Mouse (Mus musculus): ENCODE measurements around the gene Tmcc1. TPM values are rescaled to one million over a fixed set of nuclear protein-coding genes. Genes with fewer than 3 reads are reported as not detected.

Tmcc1 gene
- polyA plus RNA-seq, 1 experiment, result 0.58 TPM

DNA sequence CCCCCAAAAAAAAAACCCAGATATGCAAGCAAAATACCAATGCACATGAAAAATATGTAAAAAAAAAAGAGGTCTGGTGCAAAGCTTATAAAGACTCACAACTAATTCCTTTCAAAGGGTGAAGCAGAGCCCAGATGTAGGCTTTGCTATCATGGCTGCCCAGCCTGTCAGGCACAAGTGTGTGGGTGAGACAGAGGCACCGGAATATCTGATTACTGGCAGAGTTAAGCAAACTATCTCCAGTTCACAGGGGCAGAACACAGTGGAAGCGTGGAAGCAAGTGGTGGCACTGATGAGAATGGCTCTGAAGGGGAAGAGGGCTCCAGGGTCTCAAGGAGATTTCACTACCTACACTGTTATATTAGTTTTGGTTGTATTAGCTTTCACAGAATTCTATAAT is 155.1 kb downstream of the Tmcc1 start:
- TF ChIP-seq GATA1 (IDR thresholded peaks at IDR 0.05; ENCODE audit: borderline replicate concordance, low read length) (no peak), FLI1 (IDR thresholded peaks at IDR 0.05; ENCODE audit: low read length) (no peak)
- peaks cover 18% of the 10 kb centered on the region for H3K36me3 ChIP-seq (replicated peaks; ENCODE audit: low read length)
- no peaks in the 10 kb centered on the region for H3K27me3 ChIP-seq (replicated peaks)

DNA sequence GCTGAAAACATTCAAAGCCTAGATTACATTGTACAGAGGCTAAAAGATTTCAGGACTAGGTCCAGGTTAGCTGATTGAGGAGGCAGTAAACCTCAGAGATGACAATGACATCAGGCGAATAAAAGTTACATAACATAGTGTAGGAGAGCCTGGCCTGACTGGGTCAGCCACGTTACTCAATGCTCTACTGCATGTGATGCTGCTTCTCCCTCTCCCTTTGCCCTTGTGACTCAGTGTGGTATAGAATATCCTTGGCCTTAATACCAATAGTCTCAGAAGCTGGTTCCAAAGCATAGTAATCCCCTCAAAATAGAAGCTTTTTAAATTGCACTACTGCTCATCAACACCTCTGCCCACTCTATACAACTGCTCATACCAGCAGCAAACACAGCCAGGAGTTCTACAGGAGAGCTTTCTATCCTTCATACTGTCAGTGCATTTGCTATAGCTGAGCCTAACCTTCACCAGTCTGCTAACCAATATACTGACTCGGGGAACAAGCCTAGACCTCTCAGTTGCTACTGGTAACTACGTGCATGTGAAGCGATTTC is 155.9 kb downstream of the Tmcc1 start:
- Histone ChIP-seq H3K4me3 (replicated peaks) (no peak overlapping the region), H3K27me3 (replicated peaks) (no peaks in the 10 kb centered on the region), H3K36me3 (replicated peaks; ENCODE audit: low read length) (peaks cover 13% of the 10 kb centered on the region), H3K9me3 (no peaks in the 10 kb centered on the region), H3K4me1 (peaks cover 15% of the 10 kb centered on the region)
- TF ChIP-seq FLI1 (IDR thresholded peaks at IDR 0.05; ENCODE audit: low read length), result no peak

More for the DNA sequence above, 155.1 kb downstream of the Tmcc1 start:
- Histone ChIP-seq H3K4me1 (peaks cover 15% of the 10 kb centered on the region), H3K9me3 (peaks cover 3% of the 10 kb centered on the region), H3K4me3 (replicated peaks) (no peak overlapping the region)

DNA sequence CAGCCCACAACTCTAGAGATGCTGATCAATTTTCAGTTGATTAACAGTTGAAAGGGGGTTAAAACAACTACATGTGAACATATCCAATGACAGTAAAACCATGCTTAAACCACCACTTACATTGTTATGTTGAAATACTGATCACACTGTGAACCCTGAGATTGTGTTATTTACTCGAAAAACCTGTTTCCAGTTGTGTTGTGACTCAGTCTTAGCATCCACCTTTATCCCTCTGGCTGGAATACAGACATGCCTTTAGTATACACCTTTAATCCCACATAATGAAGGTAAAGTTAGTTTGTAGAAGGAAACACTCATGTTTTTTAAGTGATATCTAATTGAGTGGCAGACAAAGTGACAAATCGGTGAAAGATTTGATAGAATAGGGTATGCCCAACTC is 156.7 kb downstream of the Tmcc1 start:
- H3K9me3 ChIP-seq, result no peaks in the 10 kb centered on the region
- no peaks in the 10 kb centered on the region for H3K27me3 ChIP-seq (replicated peaks)
- TF ChIP-seq FLI1 (IDR thresholded peaks at IDR 0.05; ENCODE audit: low read length) (no peak), GATA1 (IDR thresholded peaks at IDR 0.05; ENCODE audit: borderline replicate concordance, low read length) (no peak)
- H3K4me3 ChIP-seq (replicated peaks), result no peak overlapping the region
- H3K4me1 ChIP-seq, result peaks cover 15% of the 10 kb centered on the region
- peaks cover 10% of the 10 kb centered on the region for H3K36me3 ChIP-seq (replicated peaks; ENCODE audit: low read length)

DNA sequence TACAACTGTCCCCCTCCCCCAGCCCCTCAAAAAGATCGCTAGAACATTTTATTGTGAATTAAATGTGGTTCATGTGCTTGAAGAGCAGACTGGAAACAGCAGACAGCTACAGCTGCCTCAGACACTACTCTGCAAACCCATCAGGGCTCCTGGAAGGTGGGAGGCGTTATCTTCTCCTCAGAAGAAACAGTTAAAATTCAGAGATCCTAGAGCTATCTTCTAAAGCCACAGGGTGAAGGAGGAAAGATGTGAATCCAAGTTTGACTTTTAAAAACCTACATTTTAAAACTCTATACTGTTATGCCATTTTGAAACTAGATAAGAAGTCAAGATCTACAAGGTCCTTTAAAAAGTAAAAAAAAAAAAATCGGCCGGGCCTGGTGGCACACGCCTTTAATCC is 162.2 kb downstream of the Tmcc1 start:
- peaks cover 8% of the 10 kb centered on the region for H3K36me3 ChIP-seq (replicated peaks; ENCODE audit: low read length)
- TF ChIP-seq FLI1 (IDR thresholded peaks at IDR 0.05; ENCODE audit: low read length) (no peak), GATA1 (IDR thresholded peaks at IDR 0.05; ENCODE audit: borderline replicate concordance, low read length) (no peak)
- H3K9me3 ChIP-seq, result no peaks in the 10 kb centered on the region
- H3K4me3 ChIP-seq (replicated peaks), result no peak overlapping the region
- no peaks in the 10 kb centered on the region for H3K4me1 ChIP-seq
- no peaks in the 10 kb centered on the region for H3K27me3 ChIP-seq (replicated peaks)

DNA sequence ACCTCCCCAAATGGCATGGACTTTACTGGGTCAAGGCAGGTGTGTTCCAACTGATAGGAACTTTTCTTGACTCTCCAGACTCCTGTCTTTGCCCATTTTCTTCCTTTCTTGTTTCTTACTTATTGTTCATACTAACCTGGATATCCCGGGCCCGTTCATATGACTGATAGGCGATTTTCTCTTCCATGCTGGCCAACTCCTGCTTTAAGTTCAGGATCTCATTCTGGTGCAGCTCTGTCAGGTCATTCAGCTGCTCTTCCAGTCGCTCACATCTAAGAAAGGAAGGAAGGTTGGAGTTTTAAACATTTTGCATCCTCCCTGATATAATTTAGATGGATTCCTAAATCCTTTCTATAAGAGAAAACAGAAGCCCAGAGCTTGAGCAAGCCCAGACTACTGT is 168.6 kb downstream of the Tmcc1 start:
- H3K4me3 ChIP-seq (replicated peaks), result no peak overlapping the region
- TF ChIP-seq GATA1 (IDR thresholded peaks at IDR 0.05; ENCODE audit: borderline replicate concordance, low read length) (no peak), FLI1 (IDR thresholded peaks at IDR 0.05; ENCODE audit: low read length) (no peak)
- no peaks in the 10 kb centered on the region for H3K27me3 ChIP-seq (replicated peaks)

DNA sequence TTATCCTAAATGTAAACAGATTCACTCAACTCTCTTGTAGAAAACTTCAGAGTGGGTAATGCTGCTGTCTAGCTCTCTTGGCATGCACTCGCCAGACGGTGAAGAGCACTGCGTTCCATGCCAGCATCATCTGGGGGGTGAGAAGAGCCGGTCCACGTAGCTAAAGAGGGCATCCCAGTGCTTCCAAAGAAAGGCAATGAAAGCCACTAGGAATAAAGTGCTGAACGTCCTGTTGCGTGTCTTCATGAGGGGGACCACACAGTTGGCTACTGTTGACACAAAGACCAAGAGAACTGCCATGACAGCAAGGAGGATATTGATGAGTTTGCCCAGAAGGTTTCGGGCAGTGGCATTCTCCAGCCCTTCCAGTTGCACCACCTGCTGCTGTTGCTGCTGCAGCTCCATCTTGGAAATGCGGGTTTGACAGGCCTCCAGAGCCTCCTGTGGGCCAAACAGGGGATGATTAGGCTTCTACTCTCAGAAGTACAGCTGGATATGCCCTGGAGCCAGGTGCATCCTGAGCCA is 171.3 kb downstream of the Tmcc1 start:
- Histone ChIP-seq H3K4me3 (replicated peaks) (peak overlapping the region; percentile 11), H3K9me3 (peaks cover 8% of the 10 kb centered on the region), H3K27me3 (replicated peaks) (no peaks in the 10 kb centered on the region), H3K4me1 (0 out of 2 replicates have a peak, but pooled peaks cover 2% of the 10 kb centered on the region), H3K36me3 (replicated peaks; ENCODE audit: low read length) (peaks cover 59% of the 10 kb centered on the region)
- no peak for TF ChIP-seq GATA1 (IDR thresholded peaks at IDR 0.05; ENCODE audit: borderline replicate concordance, low read length)
- TF ChIP-seq FLI1 (IDR thresholded peaks at IDR 0.05; ENCODE audit: low read length), result no peak

More for the DNA sequence above, 168.6 kb downstream of the Tmcc1 start:
- Histone ChIP-seq H3K36me3 (replicated peaks; ENCODE audit: low read length) (peaks cover 53% of the 10 kb centered on the region), H3K4me1 (no peaks in the 10 kb centered on the region), H3K9me3 (peaks cover 8% of the 10 kb centered on the region)

DNA sequence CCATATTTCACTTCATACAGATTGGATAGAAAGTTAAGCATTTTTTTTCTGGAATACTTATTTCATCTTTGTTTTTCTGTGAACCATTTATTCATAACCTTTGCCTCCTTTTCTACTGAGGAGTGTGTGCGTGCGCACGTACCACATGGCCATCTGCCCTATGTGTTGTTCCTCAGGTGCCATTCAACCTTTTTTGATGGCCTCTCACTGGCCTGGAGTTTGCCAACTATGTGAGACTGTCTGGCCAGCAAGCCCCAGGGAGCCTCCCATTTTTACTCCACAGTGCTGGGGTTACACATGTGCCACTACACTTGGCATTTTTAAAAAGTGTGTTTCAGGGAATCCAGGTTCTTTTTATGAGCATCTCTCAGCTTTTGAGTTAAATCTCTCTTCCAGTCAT is 177.4 kb downstream of the Tmcc1 start:
- H3K9me3 ChIP-seq, result no peaks in the 10 kb centered on the region
- peaks cover 12% of the 10 kb centered on the region; the same call in 1 of the 2 replicates for H3K4me1 ChIP-seq
- H3K27me3 ChIP-seq (replicated peaks), result no peaks in the 10 kb centered on the region
- no peak for TF ChIP-seq FLI1 (IDR thresholded peaks at IDR 0.05; ENCODE audit: low read length)
- no peak for TF ChIP-seq GATA1 (IDR thresholded peaks at IDR 0.05; ENCODE audit: borderline replicate concordance, low read length)
- H3K36me3 ChIP-seq (replicated peaks; ENCODE audit: low read length), result peaks cover 18% of the 10 kb centered on the region
- H3K4me3 ChIP-seq (replicated peaks), result no peak overlapping the region

DNA sequence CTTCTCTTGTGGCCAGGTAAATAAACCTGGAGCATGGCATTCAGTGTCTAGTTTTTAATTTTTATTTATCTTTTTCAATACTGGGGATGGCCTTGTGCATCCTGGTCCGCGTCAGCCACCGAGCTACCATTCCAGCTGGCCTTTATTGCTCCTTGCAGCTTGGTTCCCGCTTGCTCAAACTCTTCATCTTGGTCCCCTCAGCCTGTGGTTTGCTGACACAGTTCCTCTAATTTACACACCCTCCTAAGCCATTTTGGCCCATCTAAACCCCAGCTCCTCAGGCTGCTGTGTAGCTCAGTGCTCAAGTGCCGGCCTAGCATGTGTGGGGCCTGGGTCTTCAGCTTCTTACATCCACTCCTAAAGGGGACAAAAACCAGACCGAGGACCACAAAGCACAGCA is 179.2 kb downstream of the Tmcc1 start:
- H3K9me3 ChIP-seq, result no peaks in the 10 kb centered on the region
- no peaks in the 10 kb centered on the region for H3K27me3 ChIP-seq (replicated peaks)
- TF ChIP-seq GATA1 (IDR thresholded peaks at IDR 0.05; ENCODE audit: borderline replicate concordance, low read length), result no peak
- TF ChIP-seq FLI1 (IDR thresholded peaks at IDR 0.05; ENCODE audit: low read length), result no peak
- peaks cover 23% of the 10 kb centered on the region for H3K4me1 ChIP-seq
- H3K4me3 ChIP-seq (replicated peaks), result no peak overlapping the region
- peaks cover 3% of the 10 kb centered on the region for H3K36me3 ChIP-seq (replicated peaks; ENCODE audit: low read length)

DNA sequence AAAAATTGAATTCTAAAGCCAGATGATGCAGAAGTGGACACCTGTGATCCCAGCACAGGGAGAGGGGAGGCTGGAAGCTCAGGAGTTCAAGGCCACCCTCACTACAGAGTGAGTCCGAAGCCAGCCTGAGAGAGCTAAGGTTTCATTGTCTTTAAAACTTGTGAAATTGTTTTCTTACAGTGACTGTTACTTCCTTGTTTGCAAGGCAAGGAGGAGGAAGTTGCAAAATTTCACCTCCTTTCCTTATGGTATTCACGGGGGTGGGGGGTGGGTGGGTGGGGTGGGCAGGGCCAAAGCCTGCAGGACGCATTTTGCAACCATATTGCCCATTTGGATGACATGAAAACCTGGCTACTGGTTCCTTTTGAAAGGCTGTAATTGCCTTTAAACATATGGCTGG is 179.6 kb downstream of the Tmcc1 start:
- no peaks in the 10 kb centered on the region for H3K9me3 ChIP-seq
- H3K4me3 ChIP-seq (replicated peaks), result no peak overlapping the region
- H3K36me3 ChIP-seq (replicated peaks; ENCODE audit: low read length), result no peaks in the 10 kb centered on the region
- no peak for TF ChIP-seq GATA1 (IDR thresholded peaks at IDR 0.05; ENCODE audit: borderline replicate concordance, low read length)
- no peak for TF ChIP-seq FLI1 (IDR thresholded peaks at IDR 0.05; ENCODE audit: low read length)
- H3K4me1 ChIP-seq, result peaks cover 23% of the 10 kb centered on the region
- no peaks in the 10 kb centered on the region for H3K27me3 ChIP-seq (replicated peaks)

DNA sequence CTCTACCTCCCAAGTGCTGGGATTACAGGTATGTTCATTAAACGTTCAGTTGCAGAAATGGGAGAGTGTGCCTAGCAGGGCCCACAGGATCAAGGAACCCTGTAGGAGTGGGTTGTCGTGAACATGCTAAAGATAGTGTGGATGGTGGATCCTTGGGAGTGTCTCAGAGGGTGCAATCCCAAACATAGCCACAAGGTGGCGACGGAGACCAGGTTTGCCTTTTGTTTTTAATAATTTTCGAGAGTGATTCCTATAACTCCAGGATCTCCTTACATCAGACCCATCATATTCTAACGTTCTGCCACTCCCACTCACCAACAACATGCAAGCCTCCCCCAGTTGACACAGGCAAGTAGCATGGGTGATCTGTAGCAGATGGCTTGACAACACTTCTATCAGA is 182.7 kb downstream of the Tmcc1 start:
- Histone ChIP-seq H3K4me1 (peaks cover 47% of the 10 kb centered on the region), H3K4me3 (replicated peaks) (peak overlapping the region; percentile 72), H3K36me3 (replicated peaks; ENCODE audit: low read length) (no peaks in the 10 kb centered on the region), H3K27me3 (replicated peaks) (peaks cover 6% of the 10 kb centered on the region), H3K9me3 (no peaks in the 10 kb centered on the region)
- no peak for TF ChIP-seq GATA1 (IDR thresholded peaks at IDR 0.05; ENCODE audit: borderline replicate concordance, low read length)
- no peak for TF ChIP-seq FLI1 (IDR thresholded peaks at IDR 0.05; ENCODE audit: low read length)
